Comparison of ENCODE assay signal across 9 mouse cellular contexts in the genomic region with DNA sequence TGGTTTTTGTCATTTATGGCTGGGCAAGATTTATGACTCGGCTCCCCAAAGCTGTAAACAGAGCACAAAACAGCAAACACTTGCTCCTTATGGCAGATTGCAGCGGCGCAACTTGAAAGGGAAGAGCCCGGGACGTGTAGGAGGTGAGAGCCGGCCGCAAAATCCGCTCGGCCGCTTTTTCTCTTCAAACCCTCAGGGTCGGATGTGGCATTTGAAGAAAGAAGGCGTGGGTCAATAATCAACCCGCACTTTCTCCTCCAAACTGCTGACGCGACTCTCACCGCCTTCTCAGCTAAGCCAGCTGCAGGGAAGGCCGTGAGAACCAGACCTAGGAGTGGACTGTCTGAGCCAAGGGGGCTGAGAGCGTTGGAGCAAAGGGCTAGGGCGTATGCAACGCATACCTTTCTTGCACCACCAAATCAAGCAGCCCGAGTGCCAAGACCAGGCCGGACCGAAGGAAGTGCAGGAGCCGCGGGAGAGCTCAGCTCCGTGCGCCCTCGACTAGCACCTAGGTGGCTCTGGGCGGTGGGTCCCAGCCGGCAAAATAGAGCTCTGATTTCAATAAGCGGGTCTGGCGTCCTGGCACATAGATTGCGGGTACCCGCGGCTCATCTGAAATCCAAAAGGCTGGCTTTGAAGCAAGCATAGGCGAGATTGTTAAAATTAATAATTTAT. TPM values are rescaled to one million over a fixed set of nuclear protein-coding genes. Genes with fewer than 3 reads are reported as not detected.
DNase-seq lines count a peak whose midpoint lies in the region; ATAC-seq lines count a peak whose summit lies in the region.
"Had no signal": no experiment of that assay in that cellular context is flagged by ENCODE, and none has a peak within 500 bp of the region (broad histone marks: within the 10 kb centered on the region; RNA-seq: fewer than 3 reads in every experiment).

A gene (plus strand): TSS at position 438 of the 675 bp plus-strand sequence.

- H3K27me3 ChIP-seq in lung, embryonic 15.5 days, result peaks cover 79% of the 10 kb centered on the region
- H3K27me3 ChIP-seq in hindbrain, embryonic 11.5 days (ENCODE audit: control insufficient read depth, insufficient read depth, low read length), result peaks cover 69% of the 10 kb centered on the region
- H3K27me3 ChIP-seq in limb, embryonic 10.5 days (ENCODE audit: low read depth, poor library complexity, severe bottlenecking), result peaks cover 85% of the 10 kb centered on the region
- H3K27me3 ChIP-seq in stomach, embryonic 15.5 days (replicated peaks), result 0 out of 2 replicates have a peak, but pooled peaks cover 5% of the 10 kb centered on the region

- DNase-seq in lung, postnatal 25 days (ENCODE audit: low spot score), result no peak
- DNase-seq in hindbrain, embryonic 11.5 days (ENCODE audit: low spot score), result peak; percentile 76
- peak; percentile 79 for DNase-seq in limb, embryonic 10.5 days (ENCODE audit: low spot score)
- DNase-seq in left cerebral cortex, postnatal 36 days (ENCODE audit: low spot score in 2 of 2), result no peak
- no peak for DNase-seq in urinary bladder, postnatal 25 days (ENCODE audit: low spot score)
- no peak for DNase-seq in layer of hippocampus, adult 18-20 months (ENCODE audit: low spot score in 2 of 2)

- no peaks in the 10 kb centered on the region for H3K9me3 ChIP-seq in lung, embryonic 15.5 days
- no peaks in the 10 kb centered on the region for H3K9me3 ChIP-seq in hindbrain, embryonic 11.5 days (ENCODE audit: control insufficient read depth, low read length)
- no peaks in the 10 kb centered on the region for H3K9me3 ChIP-seq in limb, embryonic 10.5 days (replicated peaks)
- no peaks in the 10 kb centered on the region for H3K9me3 ChIP-seq in stomach, embryonic 15.5 days

- H3K4me2 ChIP-seq in lung, embryonic 15.5 days, result peak within 1 kb of the TSS; percentile 90
- peak within 1 kb of the TSS; percentile 55 for H3K4me2 ChIP-seq in hindbrain, embryonic 11.5 days (replicated peaks; ENCODE audit: low read depth, low read length)
- peak within 1 kb of the TSS; percentile 59 for H3K4me2 ChIP-seq in stomach, embryonic 15.5 days

- WGBS in lung, embryonic 15.5 days, result under 1% methylated on average over 36 of the region's 36 CpGs
- WGBS in hindbrain, embryonic 11.5 days, result under 1% methylated on average over 36 of the region's 36 CpGs
- under 1% methylated on average over 36 of the region's 36 CpGs for WGBS in limb, embryonic 10.5 days
- WGBS in stomach, embryonic 15.5 days, result 2% methylated on average over 36 of the region's 36 CpGs

- intact Hi-C loops in left cerebral cortex, postnatal 36 days (cut with DNase I), result no loop called here

- peak within 1 kb of the TSS; percentile 67 for H3K4me3 ChIP-seq in lung, embryonic 15.5 days
- peak within 1 kb of the TSS; percentile 76 for H3K4me3 ChIP-seq in hindbrain, embryonic 11.5 days (ENCODE audit: low read depth, low read length)
- H3K4me3 ChIP-seq in limb, embryonic 10.5 days, result peak within 1 kb of the TSS; percentile 65
- H3K4me3 ChIP-seq in stomach, embryonic 15.5 days (replicated peaks), result peak within 1 kb of the TSS; percentile 60

- peak within 1 kb of the TSS; percentile 98 for H3K27ac ChIP-seq in lung, embryonic 15.5 days
- peak within 1 kb of the TSS; percentile 99 for H3K27ac ChIP-seq in hindbrain, embryonic 11.5 days (ENCODE audit: low read depth, low read length)
- peak within 1 kb of the TSS; percentile 90 for H3K27ac ChIP-seq in limb, embryonic 10.5 days
- H3K27ac ChIP-seq in stomach, embryonic 15.5 days, result peak within 1 kb of the TSS; percentile 96

- H3K9ac ChIP-seq in lung, embryonic 15.5 days, result peak within 1 kb of the TSS; percentile 63
- H3K9ac ChIP-seq in hindbrain, embryonic 11.5 days (ENCODE audit: low read depth, low read length), result peak within 1 kb of the TSS; percentile 97
- H3K9ac ChIP-seq in stomach, embryonic 15.5 days, result peak within 1 kb of the TSS; percentile 71; the same call in 1 of the 2 replicates

- peaks cover 30% of the 10 kb centered on the region for H3K4me1 ChIP-seq in lung, embryonic 15.5 days
- 0 out of 2 replicates have a peak, but pooled peaks cover 3% of the 10 kb centered on the region for H3K4me1 ChIP-seq in hindbrain, embryonic 11.5 days (replicated peaks; ENCODE audit: control insufficient read depth, insufficient read depth, low read length)
- peaks cover 100% of the 10 kb centered on the region for H3K4me1 ChIP-seq in limb, embryonic 10.5 days
- peaks cover 20% of the 10 kb centered on the region for H3K4me1 ChIP-seq in stomach, embryonic 15.5 days

- ATAC-seq in lung, embryonic 15.5 days (ENCODE audit: borderline replicate concordance, extremely low read depth, low FRiP score, low TSS enrichment), result peak; percentile 20; the same call in 1 of the 2 replicates
- no peak for ATAC-seq in hindbrain, embryonic 11.5 days (ENCODE audit: low FRiP score)
- no peak for ATAC-seq in stomach, embryonic 15.5 days (ENCODE audit: insufficient read depth, low FRiP score, low read depth)
- ATAC-seq: forebrain, embryonic 14.5 days had no signal

- no peaks in the 10 kb centered on the region for H3K36me3 ChIP-seq in lung, embryonic 15.5 days
- H3K36me3 ChIP-seq in hindbrain, embryonic 11.5 days (ENCODE audit: control insufficient read depth, insufficient read depth, low read length), result no peaks in the 10 kb centered on the region
- peaks cover 17% of the 10 kb centered on the region for H3K36me3 ChIP-seq in limb, embryonic 10.5 days
- no peaks in the 10 kb centered on the region for H3K36me3 ChIP-seq in stomach, embryonic 15.5 days

RNA-seq across cellular contexts. Expression of the gene that starts here (rescaled TPM):
- polyA plus RNA-seq in lung, embryonic 15.5 days (2015; fragmentation: Nextera tagmentation; extraction: Ambion mirVana), result 2.1 and 2.3 TPM in 2 replicates
- polyA plus RNA-seq in hindbrain, embryonic 11.5 days (2014; fragmentation: Nextera tagmentation; extraction: Ambion mirVana), result 4.9 and 5.4 TPM in 2 replicates
- 1.1 and 1.3 TPM in 2 replicates for polyA plus RNA-seq in limb, embryonic 10.5 days (2016; fragmentation: Nextera tagmentation; extraction: Ambion mirVana)
- polyA plus RNA-seq in stomach, embryonic 15.5 days (2015; fragmentation: Nextera tagmentation; extraction: Ambion mirVana), result 2.6 and 3.1 TPM in 2 replicates
- not detected for total RNA-seq in left cerebral cortex, postnatal 36 days (2021)
- total RNA-seq in layer of hippocampus, adult 18-20 months (2021), result not detected
- polyA plus RNA-seq: forebrain, embryonic 14.5 days had no signal

Comparison
In these comparisons a context has a peak if more than half of its experiments do, and no peak if none do; other contexts are left out.
1. DNase-seq: peak in hindbrain, embryonic 11.5 days (single experiment) and limb, embryonic 10.5 days (single experiment); none in lung, postnatal 25 days (single experiment), left cerebral cortex, postnatal 36 days (0 of 2), urinary bladder, postnatal 25 days (single experiment) and layer of hippocampus, adult 18-20 months (0 of 2).
2. Peak in every context shown above with its lines, with median percentiles within 50 percentile points of each other: H3K27ac ChIP-seq, H3K4me2 ChIP-seq, H3K4me3 ChIP-seq and H3K9ac ChIP-seq.